Mouse (Mus musculus): ENCODE measurements around the gene Vmn1r2.

- TF ChIP-seq CTCF (IDR thresholded peaks at IDR 0.05; ENCODE audit: borderline replicate concordance, insufficient read depth, low read length) (no peak), POLR2A (IDR thresholded peaks at IDR 0.05; ENCODE audit: low read depth, low read length) (no peak)
These were observed 2.1 kb upstream of the Vmn1r2 start for GRCm38 (mm10) chr4:3165046-3165445.

Data from embryonic fibroblast, embryonic 13.5 days (primary cell).